ENCODE assay signal across 9 mouse cellular contexts in genomic region chr6:100562719-100563551, GRCm38 (mm10).
DNase-seq lines count a peak whose midpoint lies in the region; ATAC-seq and TF ChIP-seq lines count a peak whose summit lies in the region.
"Had no signal": no experiment of that assay in that cellular context is flagged by ENCODE, and none has a peak within 500 bp of the region (broad histone marks: within the 10 kb centered on the region; RNA-seq: fewer than 3 reads in every experiment).

No protein-coding gene starts in this region.

- no peak for TF ChIP-seq CTCF in lung, adult 2 months (IDR thresholded peaks at IDR 0.05; ENCODE audit: insufficient read depth, low read length)

- WGBS in heart, embryonic 16.5 days = 1% methylated on average over 51 of the region's 51 CpGs
- WGBS in lung, adult 2 months = 3% methylated on average over 51 of the region's 51 CpGs

- no peak for TF ChIP-seq POLR2A in lung, adult 2 months (IDR thresholded peaks at IDR 0.05; ENCODE audit: borderline replicate concordance, extremely low read depth, low read depth, low read length)

- no peaks in the 10 kb centered on the region for H3K9me3 ChIP-seq in heart, embryonic 16.5 days (replicated peaks; ENCODE audit: control insufficient read depth, low read length)

- peaks cover 9% of the 10 kb centered on the region; the same call in 1 of the 2 replicates for H3K4me1 ChIP-seq in heart, embryonic 16.5 days (ENCODE audit: control insufficient read depth, insufficient read depth, low read length)
- H3K4me1 ChIP-seq in lung, adult 2 months (ENCODE audit: control insufficient read depth, insufficient read depth, low read length) = peaks cover 10% of the 10 kb centered on the region

- ATAC-seq in heart, embryonic 16.5 days (replicated peaks; ENCODE audit: extremely low read depth, insufficient read depth, low FRiP score) = no peak

- peak overlapping the region; percentile 99 for H3K4me2 ChIP-seq in heart, embryonic 16.5 days (ENCODE audit: low read depth, low read length)

- H3K9ac ChIP-seq in heart, embryonic 16.5 days (ENCODE audit: low read length) = peak overlapping the region; percentile 68

- peak; percentile 1 to 8 for DNase-seq in B cell, adult 2 months
- peak; percentile 76 for DNase-seq in MN1 (ENCODE audit: low spot score)
- DNase-seq in embryo, embryonic 11.5 days (ENCODE audit: low read depth, low spot score) = peak; percentile 36
- peak; percentile 47 to 50 for DNase-seq in layer of hippocampus, adult 8-10 months (ENCODE audit: low spot score in 2 of 2)
- DNase-seq in lung, adult 2 months = no peak
- peak; percentile 87 for DNase-seq in retina, postnatal 1 day
- no peak for DNase-seq in spleen, postnatal 4 days (ENCODE audit: low spot score in 2 of 2)

- H3K27me3 ChIP-seq in heart, embryonic 16.5 days (ENCODE audit: control insufficient read depth, insufficient read depth, low read length) = peaks cover 33% of the 10 kb centered on the region

- peak overlapping the region; percentile 55 for H3K4me3 ChIP-seq in heart, embryonic 16.5 days (ENCODE audit: low read length)
- H3K4me3 ChIP-seq in lung, adult 2 months (replicated peaks; ENCODE audit: extremely low read depth, low read depth, low read length) = peak overlapping the region; percentile 34
- H3K4me3 ChIP-seq: erythroblast, embryonic 14.5 days had no signal

- no peak overlapping the region for H3K27ac ChIP-seq in heart, embryonic 16.5 days (ENCODE audit: low read length)

- no peaks in the 10 kb centered on the region for H3K36me3 ChIP-seq in heart, embryonic 16.5 days (ENCODE audit: control insufficient read depth, insufficient read depth)

Comparison
In these comparisons a context has a peak if more than half of its experiments do, and no peak if none do; other contexts are left out.
1. DNase-seq: peak in B cell, adult 2 months (2 of 2), MN1 (single experiment), embryo, embryonic 11.5 days (single experiment), layer of hippocampus, adult 8-10 months (2 of 2) and retina, postnatal 1 day (single experiment); none in lung, adult 2 months (single experiment) and spleen, postnatal 4 days (0 of 2).